26 mouse cellular contexts compared by ENCODE assay signal in genomic region chr3:99663783-99664182, GRCm38 (mm10).
DNase-seq lines count a peak whose midpoint lies in the region; ATAC-seq and TF ChIP-seq lines count a peak whose summit lies in the region.
"Had no signal": no experiment of that assay in that cellular context is flagged by ENCODE, and none has a peak within 500 bp of the region (broad histone marks: within the 10 kb centered on the region; RNA-seq: fewer than 3 reads in every experiment).

No protein-coding gene starts in this region.

- TF ChIP-seq CTCF in lung, embryonic 14.5 days (IDR thresholded peaks at IDR 0.05; ENCODE audit: low read depth), result no peak
- no peak for TF ChIP-seq CTCF in thymus, adult 2 months (IDR thresholded peaks at IDR 0.05; ENCODE audit: borderline replicate concordance, control insufficient read depth, extremely low read depth, insufficient read depth, low read length, poor library complexity)

- no peak overlapping the region for H3K27ac ChIP-seq in intestine, embryonic 15.5 days
- H3K27ac ChIP-seq in intestine, embryonic 16.5 days (ENCODE audit: low read length), result no peak overlapping the region
- H3K27ac ChIP-seq in lung, embryonic 14.5 days (ENCODE audit: low read depth), result no peak overlapping the region
- no peak overlapping the region for H3K27ac ChIP-seq in thymus, adult 2 months (ENCODE audit: control insufficient read depth, insufficient read depth, low read length)
- H3K27ac ChIP-seq: embryonic facial prominence, embryonic 13.5 days; forebrain, embryonic 12.5 days; gastrocnemius, adult 2 months; hindbrain, embryonic 14.5 days; macrophage; neural tube, embryonic 13.5 days had no signal

- no peaks in the 10 kb centered on the region for H3K9me3 ChIP-seq in intestine, embryonic 15.5 days
- no peaks in the 10 kb centered on the region for H3K9me3 ChIP-seq in intestine, embryonic 16.5 days (ENCODE audit: control insufficient read depth, low read length)
- H3K9me3 ChIP-seq in lung, embryonic 14.5 days (ENCODE audit: low read depth, low read length), result no peaks in the 10 kb centered on the region
- H3K9me3 ChIP-seq: embryonic facial prominence, embryonic 13.5 days; forebrain, embryonic 12.5 days; neural tube, embryonic 13.5 days had no signal

- H3K4me1 ChIP-seq in intestine, embryonic 15.5 days (replicated peaks), result no peaks in the 10 kb centered on the region
- H3K4me1 ChIP-seq in intestine, embryonic 16.5 days (ENCODE audit: control insufficient read depth, insufficient read depth, low read length), result no peaks in the 10 kb centered on the region
- no peaks in the 10 kb centered on the region for H3K4me1 ChIP-seq in lung, embryonic 14.5 days (ENCODE audit: insufficient read depth)
- H3K4me1 ChIP-seq in thymus, adult 2 months (replicated peaks; ENCODE audit: control insufficient read depth, insufficient read depth, low read length), result no peaks in the 10 kb centered on the region
- H3K4me1 ChIP-seq: embryonic facial prominence, embryonic 13.5 days had no signal

- H3K4me2 ChIP-seq in intestine, embryonic 15.5 days (replicated peaks), result no peak overlapping the region
- no peak overlapping the region for H3K4me2 ChIP-seq in intestine, embryonic 16.5 days (ENCODE audit: low read depth, low read length)
- H3K4me2 ChIP-seq in lung, embryonic 14.5 days, result no peak overlapping the region
- H3K4me2 ChIP-seq: embryonic facial prominence, embryonic 13.5 days; forebrain, embryonic 12.5 days; hindbrain, embryonic 14.5 days; midbrain, embryonic 11.5 days; neural tube, embryonic 13.5 days had no signal

- DNase-seq in lung, embryonic 14.5 days, result peak; percentile 6
- no peak for DNase-seq in lung, postnatal 4 days
- DNase-seq in hindlimb bud, embryonic 11.5 days (ENCODE audit: extremely low spot score, low read depth, low spot score), result peak; percentile 90
- DNase-seq in mesoderm, embryonic 11.5 days (ENCODE audit: low read depth, low spot score), result peak; percentile 83
- no peak for DNase-seq in thymus, postnatal 36 days
- DNase-seq in thymus, adult 2 months, result no peak
- DNase-seq: adrenal gland, postnatal 25 days; cerebellum, adult 9-10 months; gastrocnemius, adult 2 months; heart, postnatal 4 days; kidney, adult 9 months; layer of hippocampus, postnatal 36 days; liver; lung, adult 2 months; right cerebral cortex, postnatal 4 days; thymus, postnatal 25 days had no signal

- H3K36me3 ChIP-seq in intestine, embryonic 15.5 days, result no peaks in the 10 kb centered on the region
- H3K36me3 ChIP-seq in intestine, embryonic 16.5 days (ENCODE audit: control insufficient read depth, insufficient read depth, low read length), result no peaks in the 10 kb centered on the region
- H3K36me3 ChIP-seq in lung, embryonic 14.5 days (ENCODE audit: insufficient read depth), result no peaks in the 10 kb centered on the region
- H3K36me3 ChIP-seq in thymus, adult 2 months (ENCODE audit: control insufficient read depth, insufficient read depth, low read length), result no peaks in the 10 kb centered on the region
- H3K36me3 ChIP-seq: embryonic facial prominence, embryonic 13.5 days; forebrain, embryonic 12.5 days; neural tube, embryonic 13.5 days had no signal

- WGBS in intestine, embryonic 15.5 days, result 40% methylated on average over 6 of the region's 6 CpGs
- WGBS in intestine, embryonic 16.5 days, result 51% methylated on average over 6 of the region's 6 CpGs
- 53% methylated on average over 6 of the region's 6 CpGs for WGBS in lung, embryonic 14.5 days
- WGBS in thymus, adult 2 months, result 87% methylated on average over 6 of the region's 6 CpGs

- TF ChIP-seq POLR2A in thymus, adult 2 months (IDR thresholded peaks at IDR 0.05; ENCODE audit: control insufficient read depth, extremely low read depth, insufficient read depth, low read length, poor library complexity), result no peak

- H3K4me3 ChIP-seq in intestine, embryonic 15.5 days (replicated peaks), result no peak overlapping the region
- H3K4me3 ChIP-seq in intestine, embryonic 16.5 days (ENCODE audit: low read length), result no peak overlapping the region
- no peak overlapping the region for H3K4me3 ChIP-seq in lung, embryonic 14.5 days (ENCODE audit: low read depth, low read length)
- no peak overlapping the region for H3K4me3 ChIP-seq in thymus, adult 2 months (ENCODE audit: control insufficient read depth, insufficient read depth, low read length)
- H3K4me3 ChIP-seq: embryonic facial prominence, embryonic 13.5 days; erythroblast, embryonic 14.5 days; forebrain, embryonic 12.5 days; gastrocnemius, adult 2 months; neural tube, embryonic 13.5 days had no signal

- H3K9ac ChIP-seq in intestine, embryonic 15.5 days, result no peak overlapping the region
- H3K9ac ChIP-seq in intestine, embryonic 16.5 days (ENCODE audit: low read depth, low read length), result no peak overlapping the region
- H3K9ac ChIP-seq in lung, embryonic 14.5 days, result no peak overlapping the region
- H3K9ac ChIP-seq: embryonic facial prominence, embryonic 13.5 days; forebrain, embryonic 12.5 days; hindbrain, embryonic 14.5 days; neural tube, embryonic 13.5 days had no signal

- peak; percentile 49; the same call in 1 of the 2 replicates for ATAC-seq in intestine, embryonic 15.5 days
- ATAC-seq in intestine, embryonic 16.5 days, result no peak; the same call in 1 of the 2 replicates
- no peak for ATAC-seq in lung, embryonic 14.5 days (ENCODE audit: insufficient read depth)
- ATAC-seq: CD4-positive, CD25-positive, alpha-beta regulatory T cell, adult 4 months had no signal

- no peaks in the 10 kb centered on the region for H3K27me3 ChIP-seq in intestine, embryonic 15.5 days (replicated peaks)
- no peaks in the 10 kb centered on the region for H3K27me3 ChIP-seq in intestine, embryonic 16.5 days (replicated peaks; ENCODE audit: control insufficient read depth, insufficient read depth, low read length)
- H3K27me3 ChIP-seq in lung, embryonic 14.5 days (ENCODE audit: insufficient read depth, low read length), result no peaks in the 10 kb centered on the region
- no peaks in the 10 kb centered on the region for H3K27me3 ChIP-seq in thymus, adult 2 months (ENCODE audit: control insufficient read depth, insufficient read depth, low read length)
- H3K27me3 ChIP-seq: forebrain, embryonic 12.5 days; neural tube, embryonic 13.5 days had no signal

Comparison
In these comparisons a context has a peak if more than half of its experiments do, and no peak if none do; other contexts are left out.
1. DNase-seq: peak in lung, embryonic 14.5 days (single experiment), hindlimb bud, embryonic 11.5 days (single experiment) and mesoderm, embryonic 11.5 days (single experiment); none in lung, postnatal 4 days (0 of 2), thymus, postnatal 36 days (0 of 2) and thymus, adult 2 months (single experiment).